Mouse (Mus musculus) adrenal gland, adult (tissue): ENCODE results near the gene Psmb11.
A peak's percentile ranks its signal among the peaks of the same experiment; 100 is the strongest.

Source experiments
- DNase-seq, 2 experiments: peaks; one replicate each; pipeline ENCODE4 v3.0.0; 2022 to 2023; ENCODE audit warnings: low spot score in 1 of 2; ENCODE audit not compliant: inconsistent age in 2 of 2

Psmb11 gene

DNA sequence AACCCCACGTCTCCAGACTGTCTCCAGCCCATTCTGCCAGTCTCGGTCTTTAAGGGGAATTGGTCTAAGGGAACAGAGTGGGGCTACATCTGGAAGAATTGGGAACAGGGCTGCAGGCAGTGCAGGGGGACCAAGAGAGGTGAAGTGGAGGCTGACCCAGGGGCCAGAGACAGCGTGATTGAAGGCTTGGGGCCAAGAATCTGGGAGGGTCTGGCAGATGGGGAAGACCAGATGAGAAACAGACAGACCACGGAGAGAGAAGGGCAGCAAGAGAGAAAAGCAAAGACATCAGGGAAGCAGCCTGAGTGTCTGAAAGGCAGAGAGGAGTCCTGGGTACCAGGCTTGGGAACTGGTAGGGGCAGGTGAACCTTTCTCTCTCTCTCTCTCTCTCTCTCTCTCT is 18.9 kb downstream of the Psmb11 start:
- DNase-seq, result no peak

DNA sequence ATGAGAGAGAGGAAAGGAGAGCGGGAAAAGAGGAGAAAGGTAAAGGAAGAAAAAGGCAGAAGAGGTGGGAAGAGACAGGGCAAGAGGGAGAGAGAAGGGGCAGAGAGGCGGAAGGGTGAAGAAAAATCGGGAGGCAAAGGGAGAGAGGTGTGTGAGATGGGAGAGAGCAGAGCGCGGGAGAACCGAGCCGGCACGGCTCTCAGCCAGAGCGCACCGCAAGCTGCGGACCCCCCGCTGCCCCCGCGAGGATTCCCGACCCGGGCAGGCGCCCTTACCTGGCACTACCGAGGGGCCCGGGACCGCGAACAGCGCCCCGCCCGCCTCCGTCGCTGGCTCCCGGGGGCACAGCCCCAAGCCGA is 19.7 kb downstream of the Psmb11 start, which contains the start of gene Gm17606:
Gm17606 (plus strand) TSS at position 7 of the 359 bp plus-strand sequence.
- DNase-seq, result no peak

- peak; percentile 92 to 97 for DNase-seq
These were observed 20.2 kb downstream of the Psmb11 start, which contains the start of gene Cdh24 for GRCm38 (mm10) chr14:54641305-54641969. Cdh24 (minus strand) TSS chr14:54641364.

- peak in 1 of 2 experiments; percentile 56 for DNase-seq
These were observed 21.2 kb downstream of the Psmb11 start for GRCm38 (mm10) chr14:54642224-54642944.

DNA sequence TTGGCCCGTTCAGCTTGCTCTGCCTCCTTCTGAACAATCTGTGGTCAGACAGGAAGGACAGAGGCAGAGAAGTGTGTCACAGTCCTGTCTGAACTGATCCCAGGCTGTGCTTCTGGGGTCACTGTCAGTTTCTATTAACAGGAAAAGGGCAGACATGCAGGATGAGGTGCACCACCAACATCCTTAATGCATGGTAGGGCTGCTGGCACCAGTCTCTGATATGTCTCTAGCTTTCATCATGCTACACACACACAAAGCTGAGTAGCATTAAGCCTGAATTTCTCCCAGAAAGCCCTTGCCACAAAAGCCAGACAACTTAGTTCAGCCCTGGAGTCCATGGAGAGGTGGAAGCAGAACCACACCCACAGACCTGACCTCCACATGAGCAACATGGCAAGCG is 21.8 kb downstream of the Psmb11 start:
- no peak for DNase-seq

DNA sequence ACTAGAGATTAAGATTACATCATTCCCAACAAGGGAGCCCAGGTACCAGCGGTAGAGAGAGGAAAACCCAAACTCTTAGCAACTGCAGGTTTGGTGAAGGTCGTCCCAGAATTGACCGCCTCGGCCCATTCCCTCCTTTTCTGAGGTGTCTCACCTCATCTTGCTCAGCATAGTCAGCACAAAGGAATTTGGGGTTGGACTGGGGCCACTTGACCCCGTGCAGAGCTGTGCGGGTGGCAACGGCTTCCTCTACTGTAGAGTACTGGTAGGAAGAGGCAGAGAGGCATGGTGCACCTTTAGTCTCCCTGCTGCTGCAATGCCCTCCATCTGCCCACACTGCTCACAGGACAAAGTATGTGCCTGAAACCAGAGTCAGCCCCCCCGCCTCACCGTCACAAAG is 23.1 kb downstream of the Psmb11 start:
- peak; percentile 60 to 73 for DNase-seq

GRCm38 (mm10) chr14:54646455-54646854 is 25.2 kb downstream of the Psmb11 start:
- DNase-seq, result no peak

GRCm38 (mm10) chr14:54646898-54647636 is 25.8 kb downstream of the Psmb11 start:
- no peak for DNase-seq

- DNase-seq, result no peak
These were observed 26.7 kb downstream of the Psmb11 start for GRCm38 (mm10) chr14:54647900-54648299.

DNA sequence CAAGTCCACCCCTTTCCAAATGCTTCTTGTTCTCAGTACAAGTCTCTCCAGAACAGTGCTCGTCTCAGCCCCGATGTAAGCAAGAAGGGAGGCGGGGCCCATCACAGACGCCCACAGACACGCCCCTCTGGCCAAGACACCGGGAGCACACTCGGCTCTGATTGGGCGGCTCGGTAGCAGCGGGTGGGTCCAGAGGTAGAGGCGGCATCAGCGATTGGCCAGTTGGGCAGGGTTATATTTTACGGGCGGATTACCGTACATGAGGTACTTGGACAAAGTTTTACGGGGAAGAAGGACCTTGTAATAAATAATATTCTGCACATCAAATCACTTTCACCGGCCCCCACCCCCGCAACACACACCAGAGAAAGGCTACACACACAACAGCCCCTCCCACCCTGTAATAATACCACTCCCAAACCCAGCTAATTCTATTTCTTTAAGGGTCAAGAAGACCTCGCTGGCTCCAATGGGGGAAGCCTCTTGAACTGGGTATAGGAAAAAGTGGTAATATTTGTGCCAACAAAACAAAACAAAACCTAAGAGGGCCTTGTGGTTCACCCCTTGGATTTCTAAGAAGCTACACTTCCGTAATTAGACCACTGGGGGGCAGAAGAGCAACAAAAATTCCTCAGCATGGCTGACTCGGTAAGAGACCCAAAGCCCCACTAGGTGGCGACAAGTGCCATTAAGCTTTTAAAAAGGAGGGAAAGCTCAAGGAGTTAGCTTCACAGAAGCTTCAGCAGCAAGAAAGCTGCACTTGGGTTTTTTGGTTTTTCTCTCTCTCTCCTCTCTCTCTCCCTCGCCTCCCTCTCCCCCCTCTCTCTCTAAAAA is 29.6 kb downstream of the Psmb11 start:
- DNase-seq, result peak; percentile 80 to 93

DNA sequence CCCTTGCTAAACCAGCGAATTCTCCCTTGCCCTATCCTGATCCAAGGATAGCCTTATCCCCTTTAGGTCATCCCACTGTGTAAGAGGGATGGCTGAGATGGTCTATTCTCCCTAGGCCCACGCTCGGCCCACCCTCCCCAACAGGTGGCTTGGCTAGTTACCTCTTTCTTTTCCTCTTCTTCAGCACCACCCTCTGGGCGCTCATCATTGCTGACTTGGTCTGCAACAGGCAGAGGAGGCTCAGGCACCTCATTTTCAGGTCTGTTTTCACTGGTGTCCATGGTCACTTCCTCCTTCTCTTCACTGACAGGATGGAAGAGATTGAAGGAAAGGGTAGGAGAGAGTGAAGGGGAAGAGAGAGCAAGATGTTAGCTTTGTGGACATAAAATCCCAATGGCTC is 30.3 kb downstream of the Psmb11 start:
- no peak for DNase-seq

DNA sequence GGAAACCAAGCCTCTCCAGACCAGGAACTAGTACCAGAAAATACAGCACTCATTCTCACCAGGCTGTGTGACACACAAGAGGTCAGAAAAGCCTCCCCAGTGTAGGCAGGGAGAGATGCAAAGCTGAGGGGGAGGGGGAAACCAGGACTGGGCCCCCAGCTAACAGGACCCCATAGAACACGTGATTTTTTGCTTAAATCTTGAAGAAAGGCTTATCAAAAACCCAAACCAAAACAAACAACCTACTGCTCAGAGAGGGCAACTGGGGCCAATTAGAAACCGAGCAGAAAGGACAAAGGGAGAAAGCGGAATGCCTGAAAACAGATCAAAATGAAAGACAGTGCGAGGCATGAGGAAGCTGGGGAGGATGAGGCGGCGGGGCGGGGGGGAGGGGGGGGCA is 31.6 kb downstream of the Psmb11 start:
- peak in 1 of 2 experiments; percentile 55 for DNase-seq

DNA sequence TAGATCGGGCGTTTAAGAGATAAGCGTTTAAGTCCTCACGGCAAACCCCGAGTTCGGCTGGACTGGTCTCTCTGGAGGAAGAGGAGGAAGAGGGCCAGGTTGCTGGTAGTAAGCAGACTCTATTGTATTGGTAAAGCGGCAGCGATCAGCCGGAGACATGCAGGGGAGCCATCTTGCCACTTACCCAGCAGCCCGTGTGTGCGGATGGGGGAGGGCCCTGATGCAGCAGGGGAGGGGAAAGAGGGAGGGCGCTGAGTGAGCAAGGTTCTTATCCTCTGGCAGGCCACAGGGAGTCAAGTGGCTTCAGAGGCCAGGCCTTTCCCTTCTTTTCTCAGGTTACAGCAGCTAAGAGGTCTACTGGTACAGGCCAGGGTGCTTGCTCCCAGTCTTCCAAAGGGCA is 32.3 kb downstream of the Psmb11 start:
- DNase-seq, result peak; percentile 91 to 96

- DNase-seq, result peak in 1 of 2 experiments; percentile 63
These were observed 38.8 kb downstream of the Psmb11 start for GRCm38 (mm10) chr14:54660009-54660408.

GRCm38 (mm10) chr14:54664477-54665222 is 43.4 kb downstream of the Psmb11 start:
- no peak for DNase-seq

GRCm38 (mm10) chr14:54669381-54669780 is 48.1 kb downstream of the Psmb11 start:
- peak; percentile 56 to 85 for DNase-seq

DNA sequence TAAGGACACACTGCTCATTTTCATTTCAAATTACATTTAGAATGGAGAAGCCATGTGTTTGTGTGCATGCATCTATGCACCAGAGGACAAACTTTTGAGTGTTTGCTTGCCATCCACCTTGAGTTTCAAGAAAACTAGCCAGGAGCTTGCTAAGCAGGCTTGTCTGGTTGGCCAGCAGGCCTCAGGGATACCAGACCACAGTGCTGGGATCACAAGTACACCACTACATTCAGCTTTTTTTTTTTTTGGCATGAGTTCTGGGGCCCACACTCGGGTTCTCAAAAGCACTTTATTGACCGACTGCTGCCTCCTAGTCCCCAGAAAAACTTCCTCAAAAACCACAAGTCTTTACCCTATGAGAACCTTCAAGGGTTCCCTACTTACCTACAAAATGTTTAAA is 53.1 kb downstream of the Psmb11 start:
- no peak for DNase-seq

GRCm38 (mm10) chr14:54676290-54676689 is 55.1 kb downstream of the Psmb11 start:
- DNase-seq, result no peak

DNA sequence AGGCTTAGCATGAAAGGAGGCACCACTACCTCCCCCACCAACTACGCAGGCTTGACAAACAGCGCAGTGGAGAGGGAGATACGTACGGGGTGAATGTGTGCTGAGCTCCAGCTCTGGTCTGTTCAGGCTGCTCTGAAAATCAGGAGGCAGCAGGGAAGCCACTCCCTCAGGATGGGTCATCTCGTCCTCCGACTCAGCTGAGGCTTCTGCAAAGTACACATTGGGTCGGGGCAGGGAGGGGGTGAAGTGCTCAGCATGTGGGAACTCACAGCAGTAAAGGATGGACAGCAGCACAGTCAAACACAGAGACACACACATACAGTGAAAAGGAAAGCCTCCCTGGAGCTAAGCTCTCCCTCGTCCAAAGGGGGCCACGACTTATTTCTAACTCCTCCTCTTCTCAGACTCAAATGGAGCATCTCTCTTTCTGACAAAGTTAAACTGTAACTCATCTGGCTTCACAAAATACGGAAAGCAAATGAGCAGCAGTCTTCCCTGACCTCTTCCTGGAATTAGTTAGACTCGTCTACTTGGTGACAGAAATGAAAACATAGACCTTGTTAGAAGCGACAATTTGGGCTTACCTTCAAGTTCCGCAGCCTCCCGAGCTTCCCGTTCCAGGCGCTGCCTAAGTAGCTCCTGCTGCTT is 57.5 kb downstream of the Psmb11 start:
- no peak for DNase-seq
